Mouse (Mus musculus) left cerebral cortex, adult 9 months (tissue): ENCODE measurements at regions not wholly inside any gene's neighbourhood (a gene's known extent, or its start where the extent isn't known, plus 50 kb on each side); places are given as distances from the start of the nearest gene placed in this dataset.

Experiments
- DNase-seq, 2 experiments: peaks; one replicate each; pipeline ENCODE4 v3.0.0; 2022; ENCODE audit warnings: low spot score in 2 of 2

DNA sequence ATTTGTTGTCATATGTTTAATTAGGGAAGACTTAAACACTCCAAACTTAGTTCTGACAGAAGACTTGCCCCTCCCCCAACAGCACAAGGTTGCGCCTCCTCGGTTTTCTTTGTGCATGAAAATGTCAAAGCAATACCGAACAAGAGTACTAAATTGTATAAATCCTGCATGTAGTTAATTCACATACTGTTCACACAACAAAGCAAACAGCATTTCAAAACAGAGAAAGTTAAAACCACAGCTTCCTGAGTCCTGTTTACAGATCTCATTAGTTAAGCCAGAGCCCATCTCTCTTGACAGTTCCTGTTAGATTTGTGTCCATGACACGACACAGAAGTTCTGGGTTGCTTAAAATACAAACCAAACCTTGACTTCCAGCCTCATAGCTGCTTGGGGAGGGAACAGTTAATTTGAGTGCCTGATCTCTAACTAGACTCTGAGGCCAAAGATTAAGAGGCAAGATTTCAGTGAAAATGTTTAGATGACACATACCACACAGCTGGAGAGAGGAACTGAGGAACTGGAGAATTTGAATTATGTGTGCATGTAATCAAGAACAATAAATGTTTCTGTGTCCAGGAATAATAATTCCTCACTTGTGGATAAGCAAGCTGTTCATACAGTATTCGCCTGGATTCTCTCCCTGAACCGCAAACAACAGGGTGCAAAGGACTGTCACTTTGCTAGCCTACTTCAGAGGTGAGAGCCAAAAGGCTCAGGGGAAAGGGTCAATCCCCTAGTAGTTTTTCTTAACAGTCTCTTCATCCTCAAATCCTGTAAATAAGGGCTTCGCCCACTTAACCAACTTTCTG is 113.3 kb upstream of the Tbl1xr1 start:
- no peak for DNase-seq

DNA sequence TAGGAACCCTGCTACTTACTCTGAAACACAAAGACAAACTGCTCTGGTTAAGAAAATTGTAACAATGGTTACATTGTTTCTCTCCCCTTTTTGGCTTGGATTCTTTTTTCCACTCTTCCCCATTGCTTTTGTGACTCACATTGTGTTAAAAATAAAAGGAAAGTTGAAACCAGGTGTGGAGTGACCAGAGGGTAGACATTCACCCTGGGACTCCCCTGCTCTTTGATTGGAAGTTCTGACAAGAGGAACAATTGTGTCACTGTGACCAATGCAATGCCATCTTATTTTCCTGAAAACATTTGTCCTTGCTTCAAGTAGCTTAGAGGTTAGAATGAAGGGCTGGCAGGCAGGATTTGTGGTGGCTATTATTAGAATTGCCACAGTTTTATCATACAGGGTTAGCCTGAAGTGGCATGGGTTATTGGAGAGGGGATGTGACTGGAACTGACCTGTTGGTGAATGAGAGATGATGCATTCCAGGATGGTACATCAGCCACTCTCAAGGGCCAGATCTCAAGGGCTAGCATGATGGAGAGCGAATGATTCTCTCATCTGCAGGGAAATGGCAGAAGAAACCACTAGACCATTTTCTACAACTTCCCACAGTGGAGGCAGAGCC is 112.6 kb upstream of the Tbl1xr1 start:
- no peak for DNase-seq

DNA sequence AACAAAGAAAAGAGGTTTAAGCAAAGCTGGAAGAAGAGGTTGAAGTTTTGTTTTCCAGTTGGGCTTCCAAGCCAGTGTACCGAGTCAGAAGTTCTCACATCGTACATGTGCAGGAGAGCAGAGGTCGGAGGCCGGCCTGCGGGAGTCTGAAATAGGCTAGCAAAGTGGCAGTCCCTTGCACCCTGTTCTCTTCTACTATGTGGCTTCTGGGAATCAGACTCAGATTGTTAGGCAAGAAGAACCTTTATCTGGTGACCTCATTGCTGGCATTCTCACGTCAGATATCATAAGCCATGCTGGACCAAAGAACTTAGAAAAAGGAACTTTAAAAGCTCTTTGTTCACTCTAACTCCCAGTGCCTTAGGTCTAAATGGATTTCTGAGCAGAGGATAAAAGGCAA is 112.0 kb upstream of the Tbl1xr1 start:
- no peak for DNase-seq

DNA sequence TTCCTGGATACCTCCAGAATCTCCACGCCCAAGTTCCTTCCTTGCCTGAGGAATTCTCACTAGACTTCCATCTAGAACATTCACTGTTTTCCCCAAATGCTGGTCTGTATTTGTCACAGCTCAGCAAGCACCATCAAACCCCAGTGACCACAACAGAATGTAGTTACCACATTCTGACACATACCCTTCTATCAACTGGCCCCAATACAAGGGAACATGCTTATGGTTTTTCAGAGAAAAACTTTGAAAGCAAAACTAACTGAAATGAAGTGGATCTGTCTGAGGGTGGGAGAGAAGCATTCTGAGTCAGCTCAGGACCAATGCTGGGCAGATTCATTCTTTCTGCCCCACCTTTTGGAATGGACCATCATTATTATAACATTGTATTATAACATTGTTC is 110.9 kb upstream of the Tbl1xr1 start:
- no peak for DNase-seq

DNA sequence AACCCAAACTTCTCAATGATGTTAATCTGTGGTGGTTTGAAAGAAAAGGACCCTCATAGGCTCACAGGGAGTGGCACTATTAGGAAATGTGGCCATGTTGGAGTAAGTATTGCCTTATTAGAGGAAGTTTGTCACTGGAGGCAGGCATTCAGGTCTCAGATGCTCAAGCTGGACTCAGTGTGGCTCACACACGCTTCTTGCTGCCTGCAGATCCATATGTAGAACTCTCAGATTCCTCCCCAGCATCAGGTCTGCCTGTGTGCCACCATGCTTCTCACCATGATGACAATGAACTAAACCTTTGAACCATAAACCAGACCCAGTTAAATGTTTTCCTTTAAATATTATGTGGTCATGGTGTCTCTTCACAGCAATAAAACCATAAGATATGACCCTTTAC is 104.7 kb upstream of the Tbl1xr1 start:
- DNase-seq = no peak

DNA sequence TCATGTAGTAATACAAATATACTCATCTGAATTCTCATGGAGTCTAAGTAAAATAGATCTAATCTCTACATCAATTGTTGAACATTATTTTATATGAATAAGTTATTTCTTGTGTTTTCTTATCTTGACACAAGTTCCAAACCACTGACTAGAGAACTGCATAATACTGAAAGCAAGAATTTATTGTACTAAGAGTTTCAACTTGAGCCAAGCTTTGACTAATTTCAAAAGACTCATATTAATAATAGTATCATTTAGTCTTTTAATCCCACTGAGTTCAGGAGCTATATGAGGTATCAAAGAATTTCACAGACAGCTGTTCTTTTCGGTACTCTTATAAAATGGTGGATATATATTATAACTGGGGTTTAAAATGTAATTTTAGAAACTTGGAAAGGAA is 103.3 kb upstream of the Tbl1xr1 start:
- DNase-seq = no peak

DNA sequence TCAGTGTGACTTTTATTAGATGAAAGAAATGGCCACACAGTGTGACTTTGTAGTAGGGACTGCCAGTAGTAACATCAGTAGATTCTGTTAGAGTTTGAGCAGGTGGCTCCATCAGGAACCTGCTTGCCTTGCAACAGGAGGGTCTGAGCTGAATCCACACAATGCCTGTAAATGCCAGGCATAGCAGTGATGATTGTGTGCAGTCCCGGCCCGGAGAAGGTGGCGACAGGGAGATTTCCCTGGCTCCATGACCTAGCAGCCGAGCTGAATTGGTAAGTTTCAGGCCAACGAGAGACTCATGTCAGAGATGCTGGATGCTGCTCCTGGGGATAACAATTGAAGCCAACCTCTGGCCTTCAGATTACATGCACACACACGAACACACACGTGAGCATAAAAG is 102.8 kb upstream of the Tbl1xr1 start:
- DNase-seq = no peak

DNA sequence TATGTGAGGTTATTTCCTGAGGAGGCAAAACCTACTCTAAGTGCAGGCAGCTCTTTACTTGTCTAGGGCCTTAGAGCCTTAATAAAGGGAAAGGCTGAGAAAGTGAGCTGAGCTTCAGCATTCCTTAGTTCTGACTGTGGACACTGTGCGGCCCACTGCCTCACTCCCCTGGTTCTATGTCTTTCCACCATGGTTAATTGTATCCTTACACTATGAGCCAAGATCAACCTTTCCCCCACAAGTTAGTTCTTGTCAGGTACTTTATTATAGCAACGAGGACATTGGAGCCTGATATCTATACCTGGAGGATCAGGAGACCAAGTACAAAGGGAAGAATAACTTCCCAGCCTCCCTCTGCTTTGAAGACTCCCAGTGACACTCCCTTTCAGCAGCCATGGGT is 101.7 kb upstream of the Tbl1xr1 start:
- DNase-seq = no peak

DNA sequence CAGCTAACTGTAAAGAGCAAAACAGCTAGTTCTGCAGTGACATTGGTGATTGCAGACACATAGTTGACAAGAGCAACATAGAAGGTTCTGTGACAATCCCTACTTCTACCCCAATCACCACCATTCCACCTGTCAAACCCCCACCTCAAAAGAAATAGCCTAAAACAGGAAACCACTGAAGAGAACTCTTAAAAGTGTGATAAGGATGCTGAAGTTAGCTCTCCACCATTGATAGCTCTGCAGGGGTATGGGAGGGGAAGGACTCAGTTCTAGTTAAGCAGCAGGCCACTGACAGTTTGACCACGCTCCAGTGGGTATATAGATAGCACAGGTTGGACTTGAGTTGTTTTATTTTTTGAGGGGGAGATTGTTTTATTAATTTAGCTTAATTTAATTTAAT is 98.7 kb upstream of the Tbl1xr1 start:
- no peak for DNase-seq

DNA sequence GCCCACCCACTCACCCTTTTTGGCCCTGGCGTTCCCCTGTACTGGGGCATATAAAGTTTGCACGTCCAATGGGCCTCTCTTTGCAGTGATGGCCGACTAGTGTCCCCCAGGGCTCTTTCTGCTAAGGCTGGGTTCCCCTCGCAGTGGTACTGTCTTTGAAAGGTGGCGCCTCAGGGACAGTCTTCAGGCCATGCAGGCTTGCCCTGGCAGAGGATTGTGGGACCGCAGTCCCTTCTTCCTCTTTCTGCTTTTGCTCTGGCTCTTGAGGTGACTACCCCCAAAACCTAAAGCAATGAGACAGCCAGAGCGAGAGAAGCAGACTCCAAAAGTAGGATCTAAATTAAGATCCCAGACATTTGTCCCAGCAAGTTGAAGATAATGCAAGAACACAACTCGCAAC is 93.5 kb upstream of the Tbl1xr1 start:
- no peak for DNase-seq

DNA sequence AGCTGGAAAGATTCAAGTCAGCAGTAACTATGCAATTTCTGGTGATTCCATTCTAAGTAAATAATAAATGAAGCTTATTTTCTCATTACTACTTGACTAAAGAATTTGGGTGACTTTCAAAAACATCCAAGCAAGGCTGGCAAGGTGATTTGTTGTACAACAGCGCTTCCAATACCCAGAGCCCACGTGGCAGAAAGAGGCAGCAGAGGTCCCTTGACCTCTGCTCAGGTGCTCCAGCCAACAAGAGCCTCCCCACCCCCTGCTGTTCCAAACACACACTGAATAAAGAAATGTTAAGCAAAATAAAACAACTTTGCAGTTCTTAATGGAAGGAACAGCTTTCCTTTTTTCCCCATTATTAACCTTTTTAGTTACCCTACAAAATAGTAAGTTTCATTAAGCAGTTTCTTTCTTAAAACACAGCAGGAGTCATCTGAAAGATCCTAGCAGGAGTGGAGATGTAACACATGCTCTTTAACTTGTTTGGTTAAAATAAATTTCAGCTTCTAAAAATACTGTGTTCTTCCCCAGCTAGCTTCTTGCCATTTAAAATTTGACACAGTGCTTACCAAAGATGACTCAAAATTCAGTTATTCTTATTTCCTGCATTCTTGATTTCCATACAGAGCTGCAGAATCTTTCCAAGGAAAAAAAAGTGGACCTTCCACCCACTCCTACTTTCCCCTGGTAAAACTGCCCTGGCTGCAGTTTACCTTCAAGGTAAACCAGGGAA is 92.3 kb upstream of the Tbl1xr1 start:
- DNase-seq = no peak

DNA sequence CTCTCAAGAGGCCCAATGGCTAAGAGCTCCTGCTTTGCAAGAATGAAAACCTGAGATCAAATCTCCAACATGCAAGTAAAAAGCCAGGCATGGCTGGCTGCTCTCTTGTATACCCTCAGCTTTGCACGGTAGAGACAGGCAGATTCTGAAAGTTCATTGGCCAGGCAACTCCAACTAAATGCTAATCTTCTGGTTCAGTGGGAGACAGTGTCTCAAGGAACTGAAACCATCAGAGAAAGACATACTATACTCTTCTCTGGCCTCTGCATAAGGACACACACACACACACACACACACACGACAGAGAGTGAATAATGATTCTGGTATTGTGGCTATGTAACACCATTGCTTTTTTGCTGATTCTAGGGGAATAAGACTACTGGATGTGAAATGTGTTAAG is 91.6 kb upstream of the Tbl1xr1 start:
- no peak for DNase-seq

DNA sequence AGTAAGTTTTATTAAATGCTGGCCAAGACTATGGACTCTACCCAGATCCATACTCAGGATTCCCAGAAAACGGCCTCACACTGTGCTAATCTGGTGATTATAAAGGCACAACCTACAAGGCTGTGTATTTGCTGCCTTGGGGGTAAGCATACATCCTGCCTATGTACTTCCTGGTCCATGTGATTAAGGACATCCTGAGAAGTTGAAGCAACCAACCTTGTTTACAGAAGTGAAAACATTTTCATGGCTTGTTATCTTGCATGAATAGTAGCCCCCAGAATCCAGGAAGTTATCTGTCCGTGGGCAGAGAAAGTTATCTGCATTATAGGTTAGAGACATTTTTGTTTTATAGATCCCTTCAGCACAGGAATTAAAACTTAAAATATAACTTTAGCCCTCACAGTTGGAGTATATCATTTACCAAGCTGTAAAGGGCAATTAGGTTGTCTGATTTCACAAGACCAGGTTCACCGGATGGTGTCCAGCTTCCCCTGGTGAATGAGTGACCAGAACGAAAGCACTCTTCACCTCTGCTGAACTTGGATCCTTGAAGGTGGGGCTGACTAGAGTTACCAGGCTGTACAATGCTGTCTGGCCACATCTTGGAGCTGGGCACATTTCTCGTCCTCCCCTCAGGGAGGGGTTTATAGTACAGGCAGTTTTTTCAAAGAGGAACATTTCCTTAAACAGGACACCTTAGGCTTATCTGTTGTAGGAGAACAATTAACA is 90.1 kb upstream of the Tbl1xr1 start:
- DNase-seq = no peak

DNA sequence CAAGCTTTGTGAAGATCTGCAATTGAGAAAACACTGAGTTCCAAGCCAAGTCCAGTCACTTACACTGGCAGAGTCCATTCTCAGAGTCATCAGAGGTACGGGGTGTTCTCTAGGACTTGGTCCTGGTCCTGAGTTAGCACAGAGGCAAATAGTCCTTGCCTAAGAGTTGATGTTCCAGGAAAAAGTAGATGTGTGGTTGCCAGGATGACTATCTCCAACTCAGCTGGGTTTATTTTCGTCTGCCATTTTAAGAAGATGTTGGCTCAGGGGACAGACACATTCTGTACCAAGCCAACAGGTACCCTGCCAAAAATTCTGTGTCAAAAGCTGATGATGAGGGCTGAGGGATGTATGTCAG is 89.6 kb upstream of the Tbl1xr1 start:
- DNase-seq = no peak

DNA sequence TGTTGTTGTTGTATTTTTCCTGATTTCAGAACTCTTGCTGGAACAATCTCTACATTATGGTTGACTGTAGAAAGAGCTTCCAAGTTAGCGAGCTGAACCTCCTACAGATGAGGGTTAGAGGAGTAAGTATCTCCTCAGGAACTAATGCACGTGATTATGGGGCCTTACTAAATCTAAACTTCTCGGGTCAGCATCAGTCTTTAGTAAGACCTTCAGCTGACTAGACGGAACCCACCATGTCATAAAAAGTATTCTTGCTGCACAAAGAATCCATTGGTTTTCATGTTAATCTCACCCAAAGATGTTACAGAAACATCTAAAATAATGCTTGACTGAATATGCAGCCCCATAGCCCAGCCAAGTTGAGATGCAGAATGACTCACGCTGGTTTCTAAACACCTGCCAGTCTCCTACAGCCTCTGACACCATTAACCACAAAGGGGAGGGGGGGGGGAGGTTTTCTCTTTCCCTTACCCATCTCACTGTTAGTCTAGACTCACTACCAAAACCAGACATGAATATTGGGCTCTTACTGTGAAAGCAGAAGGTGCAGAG is 88.9 kb upstream of the Tbl1xr1 start:
- no peak for DNase-seq

DNA sequence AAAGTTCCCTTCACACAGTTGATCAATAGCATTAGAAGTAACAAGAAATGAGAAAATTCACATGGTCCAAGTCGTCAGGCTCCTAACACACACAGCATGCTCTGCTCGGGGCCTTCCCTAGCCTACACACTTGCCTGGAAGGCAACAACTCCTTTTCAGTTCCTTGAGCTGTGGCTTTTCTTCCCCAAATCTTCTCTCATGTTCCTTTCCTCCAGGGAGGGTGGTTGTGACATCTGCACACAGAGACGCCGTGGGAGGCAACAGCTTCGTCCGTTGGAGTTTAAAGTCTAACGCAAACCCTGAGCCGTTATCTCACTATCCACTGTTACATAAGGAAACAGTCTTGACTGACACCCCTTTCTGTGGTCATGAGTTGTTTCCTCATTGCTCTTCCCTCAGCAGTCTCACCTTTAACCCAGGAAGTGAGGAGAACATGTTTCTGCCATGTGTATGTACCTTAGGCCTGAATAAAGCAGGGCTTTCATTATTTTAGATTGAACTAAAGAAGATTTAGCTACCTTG is 88.4 kb upstream of the Tbl1xr1 start:
- DNase-seq = peak; percentile 15 to 66

DNA sequence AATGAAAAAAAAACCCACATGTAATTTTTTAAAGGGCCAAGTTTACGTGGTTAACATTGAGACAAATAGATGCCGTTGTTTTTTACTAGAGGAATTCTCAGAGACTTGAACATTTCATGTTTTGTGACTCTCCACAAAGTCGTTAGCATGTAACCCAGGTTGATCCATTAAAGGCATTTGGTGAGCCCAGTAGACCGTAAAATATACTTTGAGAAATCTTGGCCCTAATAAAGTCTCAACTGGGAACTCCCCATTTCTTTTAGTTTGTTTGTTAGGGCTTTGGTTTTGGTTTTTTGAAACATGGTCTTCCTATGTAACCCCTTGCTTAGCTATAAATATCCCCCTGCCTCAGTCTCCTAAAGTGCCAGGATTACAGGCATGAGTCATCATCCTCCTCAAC is 85.9 kb upstream of the Tbl1xr1 start:
- no peak for DNase-seq

DNA sequence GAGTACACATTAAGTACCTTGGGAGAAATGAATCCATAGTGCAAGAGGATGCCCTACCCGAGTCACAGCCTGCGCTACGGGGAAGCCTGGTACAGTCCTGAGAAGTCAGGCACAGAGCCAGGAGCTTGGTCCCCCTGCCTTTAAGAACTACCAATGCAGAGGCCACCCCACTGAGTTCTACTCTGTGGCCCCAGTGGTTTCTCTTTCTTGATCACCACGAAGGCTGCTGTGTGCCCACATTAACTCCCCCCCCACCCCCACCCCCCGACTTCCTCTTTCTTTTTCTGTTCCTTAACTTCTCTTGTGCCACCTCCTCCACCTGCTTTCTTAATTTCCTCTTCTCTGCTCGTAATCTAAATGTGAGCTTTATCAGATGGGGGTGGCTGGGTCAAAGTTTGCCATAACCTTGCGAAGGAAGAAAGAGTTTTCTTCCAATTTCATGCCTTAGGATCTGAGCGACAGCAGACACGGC is 84.7 kb upstream of the Tbl1xr1 start:
- no peak for DNase-seq

DNA sequence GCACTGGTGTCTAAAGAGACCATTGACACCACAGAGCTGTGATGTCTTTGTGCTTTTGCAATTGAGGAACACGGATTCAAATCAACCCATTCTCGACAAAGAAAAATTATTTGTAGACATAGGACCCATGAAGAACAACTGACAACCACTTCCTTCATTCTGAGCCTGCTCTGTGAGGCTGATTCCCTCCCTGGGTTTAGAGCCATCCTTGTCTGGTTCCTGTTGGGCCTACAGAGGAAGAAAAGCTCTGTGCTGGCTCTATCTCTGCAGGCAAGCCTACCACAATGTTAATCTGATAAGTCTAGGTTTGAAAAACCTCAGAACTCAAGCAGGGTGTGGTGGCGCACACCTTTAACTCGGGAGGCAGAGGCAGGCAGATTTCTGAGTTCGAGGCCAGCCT is 84.2 kb upstream of the Tbl1xr1 start:
- no peak for DNase-seq

DNA sequence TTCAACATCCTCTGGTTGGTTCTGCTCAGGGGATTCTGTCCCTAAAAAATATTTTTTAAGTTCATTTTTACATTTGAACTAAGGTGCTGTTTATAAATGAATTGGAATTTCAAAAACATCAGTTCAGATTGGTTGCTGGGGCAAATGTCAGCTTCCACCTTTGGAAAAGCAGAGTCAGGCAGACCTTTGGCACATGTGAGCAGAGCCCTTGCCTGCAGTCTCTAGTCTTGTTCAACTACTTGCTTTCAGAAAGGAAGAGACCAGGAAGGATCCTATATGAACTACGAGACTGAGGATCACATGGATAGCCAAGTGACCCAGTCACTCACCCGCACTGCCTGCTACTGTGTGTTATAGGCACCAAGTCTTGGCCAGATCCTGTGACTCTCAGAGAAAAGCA is 82.5 kb upstream of the Tbl1xr1 start:
- DNase-seq = no peak

DNA sequence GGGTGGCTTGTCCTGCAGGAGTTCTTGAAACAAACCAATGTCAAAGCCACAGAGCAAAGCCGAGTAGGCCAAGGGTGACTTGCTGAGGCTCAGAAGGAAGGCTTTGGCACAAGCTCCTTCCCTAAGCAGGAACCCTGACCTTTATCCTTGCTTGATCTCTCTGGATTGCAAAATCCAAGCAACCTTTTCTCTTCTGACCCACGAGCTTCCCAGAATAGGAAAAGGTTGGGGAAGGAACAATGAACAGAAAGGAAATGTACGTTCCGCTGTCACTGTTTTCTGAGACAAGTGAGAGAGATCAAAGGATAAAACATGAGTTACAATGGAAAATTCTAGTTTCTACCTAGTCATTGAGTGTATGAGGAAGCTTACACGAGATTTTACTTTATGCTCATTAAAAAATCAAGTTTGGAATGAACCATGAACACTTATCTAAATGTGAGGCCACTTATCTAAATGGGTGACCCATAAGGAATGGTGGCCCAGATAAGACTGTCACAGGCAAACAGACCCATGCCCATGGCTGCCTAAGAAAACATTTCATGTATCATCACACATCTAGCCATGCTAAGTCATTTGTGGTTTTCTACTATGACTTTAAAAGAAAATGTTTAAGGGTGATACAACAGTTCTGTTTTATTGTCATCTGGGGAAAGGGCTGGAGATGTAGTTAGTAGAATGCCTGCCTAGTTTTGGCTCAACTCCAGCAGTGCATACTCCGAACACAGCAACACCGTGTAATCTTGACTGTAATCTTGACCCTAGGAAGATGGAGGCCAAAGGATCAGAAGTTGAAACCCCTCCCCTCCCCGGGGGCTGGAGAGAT is 80.7 kb upstream of the Tbl1xr1 start:
- no peak for DNase-seq
